Mouse (Mus musculus) liver, postnatal 0 days (tissue): ENCODE results near the gene Lrp1.
"Not testable (repeated sequence)": the region's sequence is repeated elsewhere in the genome, so short reads cannot be mapped to it uniquely, and the experiment has no call there.

Source experiments
- CTCF ChIP-seq: sonication (generic); IDR thresholded peaks from 2 replicates; pipeline ENCODE4 v1.5.1; 2016; ENCODE audit warnings: antibody characterized with exemption, low read depth
- EP300 ChIP-seq: IDR thresholded peaks from 2 replicates; pipeline ENCODE4 v1.6.1; 2016; ENCODE audit warnings: antibody characterized with exemption, low read depth, mild to moderate bottlenecking

- TF ChIP-seq CTCF, EP300: not testable (repeated sequence)
Measured at GRCm38 (mm10) chr10:127657617-127658016, 36.7 kb upstream of the Lrp1 start.
